Mouse (Mus musculus) G1E (cell line): ENCODE results near the gene Gbgt1.

Experiments
- CTCF ChIP-seq: IDR thresholded peaks from 2 replicates; pipeline ENCODE4 v1.5.1; 2012; ENCODE audit warnings: low read depth, low read length, inconsistent platforms, mixed read lengths
- GATA1 ChIP-seq: IDR thresholded peaks from 2 replicates; pipeline ENCODE4 v1.6.1; 2012; ENCODE audit warnings: borderline replicate concordance, low read length, inconsistent platforms, mixed read lengths

DNA sequence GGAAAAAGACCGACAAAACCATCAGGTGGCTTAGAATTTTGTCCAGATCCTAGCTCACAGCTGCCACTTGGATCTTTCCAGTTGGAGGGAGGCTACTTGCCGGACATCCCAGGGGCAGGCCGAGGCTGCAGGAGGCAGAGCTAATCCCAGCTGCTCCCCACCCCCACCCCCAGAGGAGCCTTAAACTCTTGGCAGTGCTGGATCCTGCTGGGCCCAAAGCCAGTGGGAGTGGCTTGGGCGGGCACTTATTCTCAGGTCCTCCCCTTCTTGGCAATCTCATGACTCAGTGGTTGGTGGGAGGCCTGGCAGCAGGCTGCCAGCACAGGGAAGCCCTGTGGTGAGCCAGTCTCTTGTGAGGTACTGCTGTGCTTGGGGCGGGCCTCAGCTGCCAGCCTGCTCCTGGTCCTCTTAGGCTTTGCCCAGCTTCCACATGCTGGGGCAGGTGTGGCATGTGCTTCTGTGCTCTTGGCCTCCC is 27.0 kb downstream of the Gbgt1 start:
- TF ChIP-seq CTCF (no peak), GATA1 (no peak)
